Mouse (Mus musculus) cerebellum, postnatal 4 days (tissue): ENCODE measurements around the gene Mdga1.
A peak's percentile ranks its signal among the peaks of the same experiment; 100 is the strongest.
"Not testable (repeated sequence)": the region's sequence is repeated elsewhere in the genome, so short reads cannot be mapped to it uniquely, and the experiment has no call there.

Experiments
- DNase-seq, 2 experiments: peaks; one replicate each; pipeline ENCODE4 v3.0.0; 2022; ENCODE audit warnings: low spot score in 2 of 2, mixed read lengths in 1 of 2

Gene Mdga1

GRCm38 (mm10) chr17:29799398-29800095, 170.3 kb downstream of the Mdga1 start:
- no peak for DNase-seq

- no peak for DNase-seq
Observed at GRCm38 (mm10) chr17:29798151-29798550, 171.7 kb downstream of the Mdga1 start.

GRCm38 (mm10) chr17:29796787-29797186, 173.1 kb downstream of the Mdga1 start:
- no peak for DNase-seq

- peak; percentile 62 to 80 for DNase-seq
Observed at GRCm38 (mm10) chr17:29796086-29796485, 173.8 kb downstream of the Mdga1 start.

GRCm38 (mm10) chr17:29795050-29795770, 174.7 kb downstream of the Mdga1 start:
- DNase-seq = peak in 1 of 2 experiments; percentile 55

- no peak for DNase-seq
Observed at GRCm38 (mm10) chr17:29791531-29792050, 178.3 kb downstream of the Mdga1 start.

- DNase-seq = peak in 1 of 2 experiments; percentile 63
Observed at GRCm38 (mm10) chr17:29790231-29790740, 179.6 kb downstream of the Mdga1 start.

- DNase-seq = peak in 1 of 2 experiments; percentile 49
Observed at GRCm38 (mm10) chr17:29789715-29790114, 180.2 kb downstream of the Mdga1 start.

- no peak for DNase-seq
Observed at GRCm38 (mm10) chr17:29788573-29788972, 181.3 kb downstream of the Mdga1 start.

- no peak for DNase-seq
Observed at GRCm38 (mm10) chr17:29784820-29785219, 185.1 kb downstream of the Mdga1 start.

GRCm38 (mm10) chr17:29781472-29781871, 188.4 kb downstream of the Mdga1 start:
- DNase-seq = not testable (repeated sequence)

- DNase-seq = no peak
Observed at GRCm38 (mm10) chr17:29778021-29778420, 191.9 kb downstream of the Mdga1 start.
